Mouse (Mus musculus) kidney, embryonic 16.5 days (tissue): ENCODE measurements around the gene Ltbr. TPM values are rescaled to one million over a fixed set of nuclear protein-coding genes. Genes with fewer than 3 reads are reported as not detected.
A peak's percentile ranks its signal among the peaks of the same experiment; 100 is the strongest.

Experiments used
- ATAC-seq: fragments of 200-750 bp; cut with Nextera tagmentation; 2 replicates; pipeline ENCODE4 v1.8.0; 2017; ENCODE audit warnings: moderate TSS enrichment; ENCODE audit not compliant: low FRiP score, low TSS enrichment
- H3K27ac ChIP-seq: fragments of 300-500 bp; sonication (generic); 2 replicates; pipeline ENCODE4 v1.5.1; 2014; ENCODE audit warnings: low read length
- H3K27me3 ChIP-seq: fragments of 300-500 bp; sonication (generic); 2 replicates; pipeline ENCODE4 v1.6.1; 2014; ENCODE audit warnings: low read length, control low read depth, mixed read lengths; ENCODE audit not compliant: insufficient read depth
- H3K36me3 ChIP-seq: fragments of 300-500 bp; sonication (generic); 2 replicates; pipeline ENCODE4 v1.6.1; 2014; ENCODE audit warnings: low read length, control low read depth, mixed read lengths; ENCODE audit not compliant: insufficient read depth
- H3K4me1 ChIP-seq: fragments of 300-500 bp; sonication (generic); 2 replicates; pipeline ENCODE4 v1.6.1; 2014; ENCODE audit warnings: low read length, control low read depth, mixed read lengths; ENCODE audit not compliant: insufficient read depth
- H3K4me2 ChIP-seq: fragments of 300-500 bp; sonication (generic); replicated peaks from 2 replicates; pipeline ENCODE4 v1.6.1; 2014; ENCODE audit warnings: low read depth, low read length
- H3K4me3 ChIP-seq: fragments of 300-500 bp; sonication (generic); 2 replicates; pipeline ENCODE4 v1.5.1; 2014; ENCODE audit warnings: mild to moderate bottlenecking, low read length
- H3K9ac ChIP-seq: fragments of 300-500 bp; sonication (generic); replicated peaks from 2 replicates; pipeline ENCODE4 v1.6.1; 2014; ENCODE audit warnings: low read length
- H3K9me3 ChIP-seq: fragments of 300-500 bp; sonication (generic); 2 replicates; pipeline ENCODE4 v1.6.1; 2016; ENCODE audit warnings: low read length, control low read depth
- WGBS: fragments of 180-500 bp; shearing (Covaris S2); extraction: QIAGEN DNeasy Blood & Tissue Kit; methylation state at CpG from one replicate; pipeline ENCODE4 v1.1.7; 2014; 5-methylcytosine and 5-hydroxymethylcytosine counted together
- polyA plus RNA-seq: library from polyadenylated mRNA; unstranded; fragments of >200 nt; fragmentation: Nextera tagmentation; extraction: Ambion mirVana; gene quantifications from 2 replicates; pipeline ENCODE4 v1.2.1, GENCODE M21; 2015

Gene Ltbr
- polyA plus RNA-seq, 1 experiment from 2014 or later = 73.7 TPM

GRCm38 (mm10) chr6:125353655-125354054, 40.0 kb upstream of the Ltbr start:
- peaks cover 75% of the 10 kb centered on the region for H3K4me1 ChIP-seq
- no peaks in the 10 kb centered on the region for H3K27me3 ChIP-seq
- no peaks in the 10 kb centered on the region for H3K9me3 ChIP-seq
- ATAC-seq = no peak
- H3K4me3 ChIP-seq = no peak overlapping the region
- H3K36me3 ChIP-seq = peaks cover 20% of the 10 kb centered on the region
- peak overlapping the region; percentile 44 for H3K4me2 ChIP-seq
- peak overlapping the region; percentile 50; the same call in 1 of the 2 replicates for H3K9ac ChIP-seq
- 63% methylated on average over 4 of the region's 4 CpGs for WGBS
- peak overlapping the region; percentile 89 for H3K27ac ChIP-seq

DNA sequence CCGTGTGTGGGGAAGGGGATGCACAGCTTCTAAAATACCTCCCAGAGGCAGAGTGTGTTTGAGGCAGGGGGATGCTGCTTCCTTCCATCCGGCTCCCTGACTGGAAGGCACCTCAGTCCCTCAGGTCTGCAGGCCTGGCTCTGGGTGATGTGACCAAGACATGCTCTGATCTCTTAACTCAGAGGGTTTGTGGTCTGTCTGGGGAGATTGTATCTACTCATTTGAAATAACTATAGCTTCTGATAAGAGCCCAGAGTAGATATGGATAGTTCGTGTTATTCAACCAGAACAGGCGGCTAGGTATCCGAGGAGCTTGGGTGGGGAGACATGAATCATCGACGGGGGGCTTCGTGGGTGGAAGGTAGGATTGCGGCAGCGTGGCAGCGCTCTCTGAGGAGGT, 39.5 kb upstream of the Ltbr start:
- Histone ChIP-seq H3K36me3 (peaks cover 16% of the 10 kb centered on the region), H3K4me1 (peaks cover 76% of the 10 kb centered on the region), H3K4me3 (no peak overlapping the region), H3K9ac (peak overlapping the region; percentile 50; the same call in 1 of the 2 replicates), H3K4me2 (peak overlapping the region; percentile 28), H3K9me3 (no peaks in the 10 kb centered on the region), H3K27ac (no peak overlapping the region), H3K27me3 (no peaks in the 10 kb centered on the region)
- WGBS = 68% methylated on average over 11 of the region's 11 CpGs
- no peak for ATAC-seq

GRCm38 (mm10) chr6:125352811-125353210, 39.1 kb upstream of the Ltbr start:
- no peak for ATAC-seq
- Histone ChIP-seq H3K27me3 (no peaks in the 10 kb centered on the region), H3K4me3 (no peak overlapping the region), H3K27ac (no peak overlapping the region), H3K4me1 (peaks cover 78% of the 10 kb centered on the region), H3K4me2 (peak overlapping the region; percentile 28), H3K9me3 (no peaks in the 10 kb centered on the region), H3K9ac (peak overlapping the region; percentile 50; the same call in 1 of the 2 replicates), H3K36me3 (peaks cover 12% of the 10 kb centered on the region)
- WGBS = 58% methylated on average over 4 of the region's 4 CpGs

DNA sequence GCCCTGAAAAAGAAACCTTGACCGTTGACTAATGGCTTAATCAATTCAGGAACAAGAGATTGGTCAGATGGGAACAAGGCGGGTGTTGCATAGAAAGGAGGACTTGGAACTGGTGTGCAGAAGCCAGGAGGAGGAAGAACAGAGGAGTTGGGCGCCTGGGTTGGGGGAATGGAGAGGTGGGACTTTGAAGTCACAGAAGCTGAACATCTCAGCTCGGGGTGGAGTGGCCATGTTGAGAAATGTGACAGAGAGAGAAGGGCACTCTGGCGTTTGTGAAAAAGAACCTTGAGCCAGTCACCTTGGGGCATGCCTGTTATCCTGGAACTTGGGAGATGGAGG, 38.3 kb upstream of the Ltbr start:
- H3K4me3 ChIP-seq = no peak overlapping the region

GRCm38 (mm10) chr6:125351368-125352045, 37.8 kb upstream of the Ltbr start:
- Histone ChIP-seq H3K4me3 (peak overlapping the region; percentile 83), H3K9ac (peak overlapping the region; percentile 92; the same call in 1 of the 2 replicates), H3K27ac (peak overlapping the region; percentile 9; the same call in 1 of the 2 replicates), H3K27me3 (no peaks in the 10 kb centered on the region), H3K4me2 (peak overlapping the region; percentile 70), H3K9me3 (no peaks in the 10 kb centered on the region), H3K4me1 (peaks cover 74% of the 10 kb centered on the region), H3K36me3 (no peaks in the 10 kb centered on the region)
- ATAC-seq = no peak
- WGBS = 47% methylated on average over 8 of the region's 8 CpGs

More for the DNA sequence above, 38.3 kb upstream of the Ltbr start:
- no peaks in the 10 kb centered on the region for H3K27me3 ChIP-seq
- H3K36me3 ChIP-seq = peaks cover 4% of the 10 kb centered on the region; the same call in 1 of the 2 replicates
- peak overlapping the region; percentile 70 for H3K4me2 ChIP-seq
- H3K9me3 ChIP-seq = no peaks in the 10 kb centered on the region
- no peak overlapping the region for H3K27ac ChIP-seq
- whole genome bisulfite sequencing = 57% methylated on average over 5 of the region's 5 CpGs
- ATAC-seq = no peak
- 0 out of 2 replicates have a peak overlapping the region, but pooled peaks have one; percentile 4 for H3K9ac ChIP-seq
- H3K4me1 ChIP-seq = peaks cover 74% of the 10 kb centered on the region

DNA sequence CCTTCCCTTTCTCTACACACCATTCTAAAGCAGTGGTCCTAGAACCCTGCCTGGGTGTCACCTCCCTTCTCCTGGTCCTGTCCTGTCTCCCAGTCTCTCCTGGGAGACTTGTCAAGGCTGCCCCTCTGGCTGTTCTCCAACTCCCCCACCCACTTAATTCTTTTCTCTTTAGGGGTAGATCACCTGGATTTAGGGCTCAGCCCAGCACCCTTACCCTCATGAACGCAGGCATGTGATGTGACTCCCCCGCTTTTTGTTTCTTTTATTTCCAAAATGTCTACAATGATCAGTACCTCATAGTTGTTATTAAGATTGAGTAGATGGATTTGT, 37.3 kb upstream of the Ltbr start:
- ATAC-seq = no peak
- peak overlapping the region; percentile 90 for H3K27ac ChIP-seq
- WGBS = 64% methylated on average over 2 of the region's 2 CpGs
- H3K9me3 ChIP-seq = no peaks in the 10 kb centered on the region
- H3K36me3 ChIP-seq = no peaks in the 10 kb centered on the region
- H3K4me2 ChIP-seq = peak overlapping the region; percentile 70
- H3K4me1 ChIP-seq = peaks cover 69% of the 10 kb centered on the region
- H3K27me3 ChIP-seq = no peaks in the 10 kb centered on the region
- peak overlapping the region; percentile 83 for H3K4me3 ChIP-seq
- H3K9ac ChIP-seq = peak overlapping the region; percentile 92

- WGBS = 2% methylated on average over 20 of the region's 20 CpGs
- Histone ChIP-seq H3K9me3 (no peaks in the 10 kb centered on the region), H3K4me3 (peak overlapping the region; percentile 83), H3K9ac (peak overlapping the region; percentile 92), H3K36me3 (no peaks in the 10 kb centered on the region), H3K4me1 (peaks cover 63% of the 10 kb centered on the region), H3K27me3 (no peaks in the 10 kb centered on the region), H3K27ac (peak overlapping the region; percentile 90), H3K4me2 (peak overlapping the region; percentile 70)
- ATAC-seq = peak; percentile 19
Measured at GRCm38 (mm10) chr6:125350231-125350994, 36.7 kb upstream of the Ltbr start.

GRCm38 (mm10) chr6:125349575-125350230, 36.0 kb upstream of the Ltbr start:
- peak overlapping the region; percentile 92 for H3K9ac ChIP-seq
- peaks cover 57% of the 10 kb centered on the region for H3K4me1 ChIP-seq
- peak overlapping the region; percentile 83 for H3K4me3 ChIP-seq
- ATAC-seq = peak; percentile 83
- peak overlapping the region; percentile 70 for H3K4me2 ChIP-seq
- no peaks in the 10 kb centered on the region for H3K36me3 ChIP-seq
- H3K9me3 ChIP-seq = no peaks in the 10 kb centered on the region
- peak overlapping the region; percentile 90 for H3K27ac ChIP-seq
- no peaks in the 10 kb centered on the region for H3K27me3 ChIP-seq
- 0% methylated on average over 26 of the region's 27 CpGs for WGBS

- Histone ChIP-seq H3K27ac (peak within 1 kb of the TSS; percentile 90), H3K4me1 (peaks cover 57% of the 10 kb centered on the region), H3K9me3 (no peaks in the 10 kb centered on the region), H3K4me3 (peak within 1 kb of the TSS; percentile 83), H3K9ac (peak within 1 kb of the TSS; percentile 92), H3K4me2 (peak within 1 kb of the TSS; percentile 70), H3K36me3 (no peaks in the 10 kb centered on the region), H3K27me3 (no peaks in the 10 kb centered on the region)
- ATAC-seq = no peak; the same call in 1 of the 2 replicates
- WGBS = 10% methylated on average over 22 of the region's 22 CpGs
Measured at GRCm38 (mm10) chr6:125348721-125349574, 35.3 kb upstream of the Ltbr start, which contains the start of gene Tnfrsf1a. Tnfrsf1a (plus strand) TSS chr6:125349362.
